Mouse (Mus musculus): ENCODE data around the gene Zzef1.

The Zzef1 gene

DNA sequence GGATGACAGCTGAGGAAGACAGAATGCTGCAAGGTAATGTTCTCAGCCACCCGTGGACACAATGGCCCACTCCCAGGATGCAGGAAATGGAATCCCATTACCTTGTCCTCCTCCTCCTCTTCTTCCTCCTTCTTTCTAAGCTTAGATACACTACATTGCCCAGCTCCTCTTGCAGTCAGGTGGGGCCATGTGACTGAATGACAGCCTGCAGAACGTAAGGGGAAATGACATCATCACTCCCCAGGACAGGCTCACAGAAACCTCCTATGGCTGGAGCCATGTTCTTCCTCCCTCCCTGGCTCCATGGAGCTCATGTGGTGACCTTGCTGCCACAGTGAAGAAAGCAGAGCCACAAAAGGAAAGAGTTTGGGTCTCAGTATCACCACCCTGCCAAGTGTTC lies 161.3 kb downstream of the Zzef1 start:
- DNase-seq (ENCODE audit: low spot score) = no peak

DNA sequence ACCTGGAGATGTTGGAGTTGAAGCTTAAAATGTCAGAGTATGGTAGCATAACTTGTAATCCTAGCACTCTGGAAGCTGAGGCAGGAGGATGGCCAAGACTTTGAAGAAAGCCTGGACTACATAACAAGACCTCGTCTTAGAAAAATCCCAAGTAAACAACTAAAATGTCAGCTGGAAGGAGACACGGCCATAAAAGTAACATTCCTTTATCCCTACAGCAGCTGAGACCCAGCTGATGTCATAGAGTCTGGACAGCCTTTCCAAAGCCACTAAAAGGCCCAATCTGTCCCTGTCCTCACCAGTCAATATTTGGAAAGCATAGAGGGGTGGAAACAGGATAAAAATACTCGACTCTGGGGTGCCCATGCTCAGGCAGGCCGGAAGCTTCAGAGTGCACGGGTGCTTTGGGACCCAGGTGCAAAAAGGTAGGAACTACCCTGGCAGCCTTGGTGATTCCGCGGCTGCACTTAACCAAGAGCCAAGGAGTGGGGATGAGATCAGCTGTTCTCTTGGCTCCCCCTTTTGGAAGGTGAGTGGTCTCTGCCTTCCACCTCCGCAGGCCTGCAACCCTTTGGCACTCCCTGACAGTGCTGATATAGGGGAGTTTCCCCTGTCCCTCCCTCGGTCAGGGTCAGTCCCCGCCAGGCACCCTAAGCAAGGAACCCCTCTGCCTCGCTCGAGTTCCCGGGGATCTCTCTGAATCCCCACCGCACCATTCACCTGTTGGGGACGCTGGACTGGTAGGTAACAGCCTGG lies 164.1 kb downstream of the Zzef1 start:
- no peak for DNase-seq (ENCODE audit: low spot score)

DNA sequence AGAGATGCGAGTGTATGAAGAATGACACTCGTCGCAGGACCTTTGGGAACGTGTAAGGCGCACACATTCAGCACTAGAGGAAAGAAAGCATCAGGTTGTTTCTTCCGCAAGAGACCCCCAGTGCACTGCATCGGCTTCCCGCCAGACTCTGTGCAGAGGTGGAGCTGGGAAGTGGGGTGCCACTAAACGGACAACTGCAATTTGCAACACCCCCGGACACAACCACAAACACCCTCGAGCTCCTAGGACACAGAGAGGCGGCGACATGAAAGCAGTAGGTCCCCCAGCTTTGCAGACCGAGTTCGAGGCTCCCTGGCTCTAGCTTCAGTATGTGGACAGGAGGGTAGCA lies 164.7 kb downstream of the Zzef1 start:
- no peak for DNase-seq (ENCODE audit: low spot score)

DNA sequence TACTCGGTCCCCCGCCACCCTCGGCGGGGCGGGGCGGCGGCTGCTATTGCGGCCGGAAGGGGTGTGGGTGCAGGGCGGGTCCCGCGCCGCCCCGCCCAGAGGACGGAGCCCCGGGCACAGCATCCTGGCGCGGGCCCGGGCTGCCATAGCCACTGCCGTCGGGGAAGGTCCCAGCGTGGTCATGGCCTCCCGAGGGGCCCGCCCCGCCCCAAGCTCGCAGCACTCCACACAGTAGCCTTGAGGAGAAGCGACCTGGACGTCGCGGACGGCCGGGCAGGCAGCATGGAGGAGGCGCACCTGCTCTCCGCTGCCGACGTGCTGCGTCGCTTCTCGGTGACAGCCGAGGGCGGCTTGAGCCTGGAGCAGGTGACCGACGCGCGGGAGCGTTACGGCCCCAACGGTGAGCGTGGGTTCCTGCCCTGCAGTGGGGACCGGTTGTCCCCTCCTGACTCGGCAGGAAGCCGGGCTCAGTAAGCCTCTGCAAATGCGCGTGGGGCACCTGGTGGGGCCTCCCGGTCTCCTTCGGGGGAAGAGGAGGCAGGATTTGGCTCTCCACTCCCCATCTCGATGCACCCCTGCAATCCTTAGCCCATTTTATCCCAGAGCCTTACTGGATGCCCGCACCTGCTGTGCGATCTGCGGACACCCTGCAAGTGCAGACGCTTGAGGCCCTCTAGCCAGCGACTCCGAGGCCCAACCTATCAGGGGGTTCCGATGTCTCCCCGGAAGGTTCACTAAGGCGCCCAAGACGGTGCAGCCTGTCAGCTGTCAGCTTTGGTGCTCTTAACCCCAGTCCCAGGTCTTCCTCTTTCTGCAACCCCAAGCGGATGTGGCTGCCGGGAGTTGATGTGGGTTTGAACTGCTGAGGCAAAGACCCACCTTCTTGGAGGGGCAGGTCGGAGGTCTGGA lies 165.3 kb downstream of the Zzef1 start, which contains the start of gene Atp2a3:
Gene Atp2a3 (plus strand): TSS at position 98 of the 909 bp plus-strand sequence.
- DNase-seq (ENCODE audit: low spot score) = no peak

DNA sequence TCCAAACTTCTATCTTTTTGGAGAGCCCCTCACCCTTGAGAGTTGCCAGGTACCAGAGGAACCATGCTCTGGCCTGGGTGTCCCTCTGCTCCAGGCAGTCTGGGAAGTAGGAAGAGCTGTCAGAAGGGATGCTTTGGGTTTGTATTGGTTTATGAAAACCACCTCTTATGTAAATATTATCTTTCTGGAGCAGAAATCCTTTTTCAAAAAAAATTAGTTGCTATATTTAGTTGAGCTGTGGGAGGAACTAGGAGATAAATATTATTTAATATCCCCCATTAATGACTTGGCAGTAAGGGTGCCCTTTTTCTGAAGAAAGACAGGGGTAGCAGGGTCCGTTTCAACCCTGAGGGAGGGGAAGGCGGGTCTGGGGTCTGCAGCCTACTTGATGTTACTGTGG lies 166.4 kb downstream of the Zzef1 start:
- no peak for DNase-seq (ENCODE audit: low spot score)

DNA sequence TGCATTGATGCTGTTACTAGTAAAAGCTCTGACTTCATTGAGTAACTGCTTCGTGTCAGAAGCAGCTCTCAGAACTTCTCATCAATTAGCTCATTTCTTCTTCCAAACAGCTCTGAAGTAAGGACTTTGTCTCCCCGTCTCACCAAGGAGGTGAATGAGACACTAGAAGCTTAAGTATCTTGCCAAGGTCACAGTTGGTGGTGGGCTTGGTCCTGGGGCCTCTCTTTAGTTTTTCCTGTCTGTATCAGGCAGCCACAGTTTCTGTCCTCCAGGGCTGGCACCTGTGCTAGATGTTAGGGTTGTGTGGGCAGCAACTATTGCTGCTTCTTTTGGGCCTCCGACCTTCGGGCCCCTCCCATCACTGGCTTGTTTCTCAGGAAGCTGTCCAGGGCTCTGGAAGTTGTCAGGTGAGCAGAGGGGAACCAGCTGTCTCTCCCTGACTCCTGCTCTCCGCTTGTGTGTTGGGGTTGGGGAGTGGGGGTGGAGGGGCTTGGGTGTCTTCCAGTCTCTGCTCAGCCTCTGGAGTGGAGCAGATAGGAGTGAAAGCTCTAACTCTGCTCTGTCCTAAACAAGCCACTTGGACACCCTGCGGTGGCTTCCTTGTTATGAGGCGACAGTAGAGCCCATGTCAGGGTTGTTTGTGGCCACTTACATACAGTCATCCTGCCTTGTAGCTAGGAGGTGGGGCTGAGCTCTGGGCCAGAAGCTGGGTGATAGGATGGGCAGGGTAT lies 167.2 kb downstream of the Zzef1 start:
- no peak for DNase-seq (ENCODE audit: low spot score)

DNA sequence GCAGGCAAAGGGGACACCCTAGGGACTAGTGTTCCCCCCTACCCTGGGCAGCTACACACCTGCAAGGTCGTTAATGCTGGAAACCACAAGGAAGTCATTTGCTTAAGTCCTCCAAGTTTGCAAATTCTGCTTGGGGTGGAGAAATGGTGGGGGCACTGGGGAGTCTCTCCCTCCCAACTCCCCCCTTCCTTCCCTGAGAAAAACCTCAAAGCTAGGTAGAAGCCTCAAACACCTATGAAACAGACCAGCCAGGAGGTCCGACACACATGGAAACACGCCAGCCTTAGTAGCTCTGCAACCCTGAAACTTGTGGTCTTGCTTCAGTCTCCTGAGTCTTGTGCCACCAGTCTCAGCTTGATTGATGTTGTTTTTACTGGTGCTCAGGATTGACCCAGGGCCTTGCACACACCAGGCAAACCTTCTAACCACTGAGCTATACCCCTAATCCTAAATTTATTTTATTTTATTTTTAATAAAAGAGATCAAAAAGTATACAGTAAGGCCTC lies 167.8 kb downstream of the Zzef1 start:
- DNase-seq (ENCODE audit: low spot score) = no peak

DNA sequence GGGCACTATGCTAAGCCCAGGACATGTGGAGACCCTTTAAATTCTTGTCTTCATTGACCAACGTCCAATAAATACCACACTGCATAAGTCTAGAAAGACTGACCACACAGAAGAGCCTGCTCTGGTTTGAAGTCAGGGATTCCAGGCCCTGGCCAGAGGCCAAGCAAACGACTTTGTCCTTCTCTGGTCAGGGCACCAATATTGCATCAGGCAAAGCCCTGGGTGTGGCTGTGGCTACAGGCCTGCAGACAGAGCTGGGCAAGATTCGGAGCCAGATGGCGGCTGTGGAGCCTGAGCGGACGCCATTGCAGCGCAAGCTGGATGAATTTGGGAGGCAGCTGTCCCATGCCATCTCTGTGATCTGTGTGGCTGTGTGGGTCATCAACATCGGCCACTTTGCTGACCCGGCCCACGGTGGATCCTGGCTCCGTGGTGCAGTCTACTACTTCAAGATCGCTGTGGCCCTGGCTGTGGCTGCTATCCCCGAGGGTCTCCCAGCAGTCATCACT lies 179.0 kb downstream of the Zzef1 start:
- no peak for DNase-seq (ENCODE audit: low spot score)
